Mouse (Mus musculus) gastrocnemius, postnatal 10 days (tissue): Measurements from ENCODE around the gene Slc35f2. TPM values are rescaled to one million over a fixed set of nuclear protein-coding genes. Genes with fewer than 3 reads are reported as not detected.

ENCODE experiments used
- DNase-seq: peaks from one replicate; pipeline ENCODE4 v3.0.0; 2021; ENCODE audit warnings: mixed read lengths
- long read RNA-seq, 2 experiments: library from polyadenylated mRNA; stranded (forward); transcript quantifications; one replicate each; pipeline ENCODE4 v2.0.0; 2021
- total RNA-seq, 2 experiments: library from RNA; stranded (reverse); gene quantifications; 2 replicates each; pipeline ENCODE4 v1.2.3; 2021

Slc35f2 gene
- under 1 TPM in 1 of 2 experiments, not detected in 1; 0.20 TPM for total RNA-seq
- long read RNA-seq, experiment 1: 0 reads
- long read RNA-seq, experiment 2: 0 reads

DNA sequence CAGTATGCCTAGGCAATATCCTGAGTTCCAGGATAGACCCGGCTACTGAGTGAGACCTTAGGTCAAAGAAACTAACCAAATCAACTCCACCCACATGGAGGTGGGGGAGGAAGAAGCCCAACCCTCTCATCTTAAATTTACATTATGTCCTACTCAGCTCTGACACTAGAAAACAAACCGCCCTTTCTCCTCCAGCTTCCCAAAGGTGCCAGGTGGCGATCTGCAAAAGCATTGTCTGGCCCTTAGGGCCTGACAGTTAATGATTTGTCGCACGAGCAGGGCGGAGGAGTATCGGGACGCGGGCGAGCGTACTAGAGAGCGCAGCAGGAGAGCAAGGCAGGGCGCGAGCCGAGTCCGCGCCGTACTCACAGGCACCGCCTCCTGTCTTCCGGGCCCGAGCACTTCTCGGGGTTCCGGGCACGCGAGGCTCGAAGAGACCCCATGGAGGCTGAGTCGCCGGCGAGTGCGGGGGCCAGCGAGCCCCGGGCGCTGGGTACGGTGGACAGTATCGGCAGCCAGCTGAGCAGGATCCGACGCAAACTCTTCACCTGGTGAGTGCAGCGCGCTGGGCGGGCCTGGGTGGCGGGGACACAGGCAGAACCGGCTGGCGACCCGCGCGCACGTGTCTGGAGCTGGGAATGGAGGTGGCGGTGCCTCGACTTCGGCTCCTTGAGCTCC, at the start of gene Slc35f2:
Gene Slc35f2, plus strand, starts transcription at position 195 of the 678 bp plus-strand sequence.
- peak; percentile 11 for DNase-seq

DNA sequence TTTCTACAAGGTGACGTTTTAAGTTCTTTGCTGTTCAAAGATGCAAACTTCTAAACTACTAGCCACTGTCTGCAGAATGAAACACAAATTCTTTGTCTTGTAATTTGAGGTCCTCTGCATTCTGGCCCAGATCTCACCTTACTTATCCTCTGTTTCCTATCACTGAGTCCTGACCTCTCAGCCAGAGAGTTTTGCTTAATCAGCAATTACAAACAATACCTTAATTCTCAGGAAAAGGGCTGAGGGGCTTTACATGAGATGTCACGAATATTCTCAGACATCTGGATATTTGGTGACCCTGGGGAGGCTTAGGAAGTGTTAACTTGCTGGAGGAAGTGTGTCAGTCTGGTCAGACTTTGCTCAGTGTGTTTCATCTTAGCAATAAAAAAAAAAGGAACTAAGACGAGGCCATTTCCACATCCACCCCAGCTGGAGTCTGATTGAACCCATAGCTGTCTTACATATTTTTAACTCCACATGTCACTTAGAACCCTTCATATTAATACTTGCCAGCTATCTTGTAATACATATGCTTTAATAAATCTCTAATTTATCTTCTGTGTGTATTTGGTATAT, 30.4 kb upstream of the Slc35f2 start:
- no peak for DNase-seq

- DNase-seq: no peak
Measured at GRCm38 (mm10) chr9:53750411-53750810, 20.9 kb upstream of the Slc35f2 start.

DNA sequence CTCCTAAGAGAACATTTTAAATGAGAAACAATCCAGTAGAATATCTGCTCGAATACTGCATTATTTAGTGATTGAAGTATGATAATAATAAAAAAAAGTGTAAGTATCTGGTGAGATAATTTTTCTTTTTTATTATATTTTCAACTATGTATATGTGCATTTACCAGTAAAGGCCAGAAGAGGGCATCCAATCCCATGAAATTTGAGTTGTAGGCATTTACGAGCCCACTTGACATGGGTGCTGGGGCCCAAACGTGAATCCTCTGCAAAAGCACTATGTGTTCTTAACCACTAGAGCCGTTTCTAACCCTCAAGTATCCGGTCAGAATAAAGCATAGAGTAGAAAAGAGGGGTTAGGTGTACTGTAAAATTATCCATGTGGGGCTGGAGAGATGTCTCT, 20.4 kb upstream of the Slc35f2 start:
- no peak for DNase-seq

DNA sequence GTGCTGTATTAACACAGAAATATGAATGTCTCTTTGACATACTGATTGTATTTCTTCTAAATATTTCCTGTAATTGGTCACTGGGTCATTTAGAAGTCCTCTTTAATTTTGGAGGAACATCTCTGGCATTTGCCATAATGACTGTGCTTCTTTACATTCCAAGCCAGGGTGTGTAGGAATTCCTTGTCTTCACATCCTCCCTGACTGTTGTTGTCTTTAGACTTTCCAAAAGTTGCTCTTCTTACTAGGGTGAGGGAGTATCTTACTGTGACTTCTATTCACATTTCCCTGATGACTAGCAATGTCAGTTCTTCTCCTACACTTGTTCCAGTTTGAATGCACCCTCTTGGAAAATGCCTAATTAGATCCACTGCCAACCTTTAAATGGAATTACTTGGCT, 16.5 kb upstream of the Slc35f2 start:
- DNase-seq: no peak

DNA sequence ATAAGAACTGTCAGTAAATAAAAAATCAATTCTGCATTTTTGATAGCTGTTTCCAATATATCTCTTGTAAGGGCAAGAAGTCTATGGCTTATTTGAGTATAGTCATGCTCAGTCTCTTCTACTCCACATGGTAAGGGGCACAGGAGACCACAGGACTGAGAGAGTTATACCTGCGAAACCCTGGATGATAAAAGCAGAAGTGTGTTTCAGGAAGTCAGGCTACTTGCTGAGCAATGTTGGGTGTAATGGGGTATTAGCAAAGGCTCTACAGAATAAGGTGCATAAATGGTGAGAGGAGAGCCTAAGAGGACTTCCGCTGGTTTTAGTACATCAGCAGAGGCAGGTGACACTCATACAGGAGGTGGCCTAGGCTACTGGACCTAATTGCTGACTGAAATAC, 13.2 kb upstream of the Slc35f2 start:
- DNase-seq: no peak

- DNase-seq: no peak
Measured at GRCm38 (mm10) chr9:53764697-53765096, 6.6 kb upstream of the Slc35f2 start.

DNA sequence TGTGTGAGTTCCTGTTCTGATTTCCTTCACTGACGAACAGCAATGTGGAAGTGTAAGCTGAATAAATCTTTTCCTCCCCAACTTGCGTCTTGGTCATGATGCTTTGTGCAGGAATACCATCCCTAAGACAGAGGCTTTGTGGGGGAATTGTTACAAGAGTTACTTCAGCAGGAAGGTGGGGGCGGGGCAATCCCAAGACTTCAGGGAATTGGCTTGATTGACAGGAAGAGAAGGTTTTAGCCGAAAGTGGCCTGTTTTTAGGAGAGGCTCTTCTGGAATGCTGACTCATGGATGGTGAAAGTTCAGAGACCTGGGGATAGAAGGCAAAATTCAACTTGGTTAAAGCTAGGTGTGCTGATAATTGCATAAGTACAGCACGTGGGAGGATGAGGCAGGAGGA, 2.9 kb upstream of the Slc35f2 start:
- DNase-seq: no peak

- DNase-seq: no peak
Measured at GRCm38 (mm10) chr9:53770771-53771343, 481 bp upstream of the Slc35f2 start.

GRCm38 (mm10) chr9:53772121-53772561, 803 bp downstream of the Slc35f2 start:
- DNase-seq: no peak

- DNase-seq: no peak
Measured at GRCm38 (mm10) chr9:53775511-53775910, 4.2 kb downstream of the Slc35f2 start.

- DNase-seq: no peak
Measured at GRCm38 (mm10) chr9:53786561-53787407, 15.4 kb downstream of the Slc35f2 start.

DNA sequence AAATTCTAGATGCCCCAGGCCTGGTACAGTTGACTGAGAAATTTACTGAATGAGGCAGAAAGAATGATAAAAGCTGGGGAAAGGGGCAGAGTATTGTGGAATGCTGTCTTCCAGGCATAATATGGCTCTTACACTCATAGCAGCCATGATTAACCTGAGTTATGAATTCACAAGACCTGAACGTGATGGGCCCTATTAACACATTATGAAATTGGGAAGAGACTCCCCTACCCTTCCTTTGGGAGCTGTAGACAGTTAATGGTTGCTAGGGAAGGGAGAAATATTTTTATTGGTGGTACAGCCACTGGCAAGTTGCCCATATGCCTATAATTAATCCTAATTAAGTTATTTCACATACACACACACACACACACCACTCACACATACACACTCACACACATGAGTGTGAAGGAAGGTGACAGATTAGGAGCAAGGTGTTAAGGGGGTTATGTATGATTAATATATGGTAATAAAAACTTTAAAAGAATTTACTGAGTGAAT, 22.5 kb downstream of the Slc35f2 start:
- DNase-seq: no peak

- DNase-seq: no peak
Measured at GRCm38 (mm10) chr9:53794490-53794889, 23.2 kb downstream of the Slc35f2 start.

- no peak for DNase-seq
Measured at GRCm38 (mm10) chr9:53795351-53795750, 24.0 kb downstream of the Slc35f2 start.

DNA sequence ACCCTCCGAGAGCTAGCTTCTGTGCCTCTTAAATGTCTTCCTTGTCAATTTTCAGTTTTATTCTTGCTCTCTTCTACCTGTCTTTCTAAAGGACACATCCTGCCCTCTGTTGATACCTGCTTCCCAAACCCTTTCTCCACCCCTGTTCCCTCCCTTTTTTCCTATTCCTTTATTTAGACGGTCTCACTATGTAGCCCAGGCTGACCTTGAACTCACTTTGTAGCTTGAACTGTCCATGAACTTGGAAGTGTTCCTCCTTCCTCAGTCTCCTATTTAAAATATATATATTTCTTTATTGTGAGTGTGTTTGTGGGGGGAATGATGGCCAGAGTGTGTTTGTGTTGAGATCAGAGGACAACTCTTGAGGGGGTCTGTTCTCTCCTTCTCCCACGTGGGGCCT, 25.0 kb downstream of the Slc35f2 start:
- DNase-seq: no peak

GRCm38 (mm10) chr9:53797141-53797540, 25.8 kb downstream of the Slc35f2 start:
- DNase-seq: no peak

DNA sequence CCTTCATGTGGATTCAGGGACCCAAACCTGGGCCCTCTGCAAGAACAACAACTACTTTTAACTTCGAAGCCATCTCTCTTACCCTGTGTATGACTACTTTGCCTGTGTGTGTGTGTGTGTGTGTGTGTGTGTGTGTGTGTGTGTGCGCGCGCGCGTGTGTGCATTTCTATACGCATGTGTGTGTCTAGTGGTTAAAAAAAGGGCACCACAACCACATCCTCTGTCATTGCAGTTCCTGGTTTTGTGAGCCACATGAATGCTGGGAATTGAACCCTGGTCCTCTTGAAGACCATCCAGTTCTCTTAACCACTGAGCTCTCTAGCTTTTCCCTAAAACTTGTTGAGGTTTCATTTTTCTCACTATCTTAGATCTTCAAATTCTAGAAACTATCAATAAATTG, 31.6 kb downstream of the Slc35f2 start:
- no peak for DNase-seq

DNA sequence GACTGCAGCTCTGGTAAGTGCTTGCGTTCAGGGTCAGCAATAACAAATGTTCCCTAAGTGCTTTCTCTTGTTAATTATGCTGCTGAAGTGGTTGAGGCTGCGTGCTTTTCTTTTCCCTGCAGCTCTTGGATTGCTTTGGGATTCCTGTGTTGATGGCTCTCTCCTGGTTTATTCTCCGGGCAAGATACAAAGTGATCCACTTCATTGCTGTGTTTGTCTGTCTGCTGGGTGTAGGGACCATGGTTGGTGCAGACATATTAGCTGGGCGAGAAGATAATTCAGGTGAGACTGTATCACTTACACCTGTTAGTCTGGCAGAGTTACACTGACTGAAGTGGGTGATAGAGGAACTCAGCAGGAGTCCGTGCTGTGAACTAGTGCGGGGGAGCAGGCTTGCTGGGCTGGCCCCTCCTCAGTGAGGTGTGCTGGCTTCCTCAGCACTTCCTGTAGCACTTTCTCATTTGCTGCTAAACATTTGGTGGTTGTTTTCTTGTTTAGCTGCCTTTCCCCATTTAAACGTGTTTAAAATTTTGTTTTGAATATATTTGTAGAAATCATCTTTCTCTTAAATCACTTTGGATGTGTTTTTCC, 35.3 kb downstream of the Slc35f2 start:
- DNase-seq: no peak

- no peak for DNase-seq
Measured at GRCm38 (mm10) chr9:53813418-53813817, 42.1 kb downstream of the Slc35f2 start.

GRCm38 (mm10) chr9:53818760-53819159, 47.4 kb downstream of the Slc35f2 start:
- DNase-seq: peak; percentile 58

DNA sequence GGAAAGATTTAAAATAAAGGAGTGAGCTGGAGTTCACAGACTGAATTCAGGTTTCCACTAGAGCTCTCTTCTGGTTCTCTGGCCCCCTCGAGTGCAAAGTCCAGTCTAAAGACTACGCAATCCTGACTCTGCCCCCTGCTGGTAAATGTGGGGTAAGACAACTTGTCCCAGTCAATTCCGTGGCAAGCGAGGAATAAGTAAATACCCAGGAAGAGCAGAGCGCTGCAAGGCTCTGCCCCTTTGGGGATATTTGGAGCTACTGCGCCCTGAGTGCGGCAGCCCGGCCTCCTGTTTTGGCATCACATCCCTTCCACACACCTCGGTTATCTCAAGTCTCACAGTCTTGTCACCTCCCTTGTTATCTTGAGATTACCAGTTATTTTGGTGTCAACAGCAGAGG, 54.0 kb downstream of the Slc35f2 start:
- no peak for DNase-seq
